Mouse (Mus musculus): Measurements from ENCODE around the gene St7. TPM values are rescaled to one million over a fixed set of nuclear protein-coding genes. Genes with fewer than 3 reads are reported as not detected.

The St7 gene
- polyA plus RNA-seq, 1 experiment: 4.4 TPM

DNA sequence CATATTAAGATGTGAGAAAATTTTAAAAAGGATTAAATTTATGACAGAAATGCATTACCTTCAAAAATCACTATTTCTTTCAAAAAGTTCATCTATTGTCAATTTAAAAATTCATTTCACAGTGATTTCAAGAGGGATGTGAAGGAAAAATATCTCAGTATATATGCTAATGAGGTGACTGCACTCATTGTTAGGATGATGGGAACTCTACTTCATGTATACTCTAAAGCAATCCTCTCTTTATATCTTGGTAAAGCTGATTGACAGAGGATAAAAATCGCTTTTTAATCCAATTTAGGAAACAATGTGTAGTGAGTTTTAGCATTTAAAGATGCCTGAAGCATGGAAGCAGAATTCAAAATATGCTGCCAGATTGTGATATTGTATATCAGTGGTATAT lies 220.6 kb downstream of the St7 start:
- no peak overlapping the region for H3K4me3 ChIP-seq (ENCODE audit: extremely low read depth, insufficient read depth, insufficient read length)
- 94% methylated on average over 1 of the region's 1 CpGs for WGBS

DNA sequence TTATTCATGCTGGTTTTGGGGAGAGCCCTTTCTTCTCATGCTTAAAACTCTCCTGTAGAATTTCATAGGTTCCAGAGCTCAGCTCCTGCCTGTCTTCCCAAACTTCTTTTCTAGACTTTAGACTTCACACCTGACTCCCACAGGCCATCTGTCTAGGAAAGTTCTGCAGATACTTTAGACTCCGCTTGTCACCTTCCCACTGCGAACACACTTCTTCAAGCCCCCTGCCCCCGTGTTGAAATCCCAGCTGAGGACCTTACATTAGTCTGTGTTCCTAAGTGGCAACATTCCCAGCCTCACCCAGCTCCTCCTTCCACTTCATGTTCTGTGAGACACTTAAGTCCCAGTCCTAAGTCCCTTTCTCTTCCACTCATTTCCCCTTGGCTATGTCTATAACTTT lies 221.6 kb downstream of the St7 start:
- 89% methylated on average over 3 of the region's 3 CpGs for WGBS
- Histone ChIP-seq H3K4me3 (ENCODE audit: extremely low read depth, insufficient read depth, insufficient read length) (no peak overlapping the region), H3K27ac (ENCODE audit: insufficient read depth, low read length) (no peak overlapping the region), H3K36me3 (ENCODE audit: control insufficient read depth, insufficient read depth, low read length) (no peaks in the 10 kb centered on the region), H3K4me1 (ENCODE audit: control insufficient read depth, insufficient read depth, insufficient read length) (no peaks in the 10 kb centered on the region), H3K27me3 (ENCODE audit: control insufficient read depth, insufficient read depth, low read length) (no peaks in the 10 kb centered on the region)
- no peak for DNase-seq (ENCODE audit: low read depth in 1 of 2, low spot score in 2 of 2)
- TF ChIP-seq CTCF (IDR thresholded peaks at IDR 0.05; ENCODE audit: extremely low read depth, insufficient read depth, insufficient read length, insufficient replicate concordance) (no peak), POLR2A (IDR thresholded peaks at IDR 0.05; ENCODE audit: low read depth, low read length) (no peak)

More for the DNA sequence above, 220.6 kb downstream of the St7 start:
- Histone ChIP-seq H3K27ac (ENCODE audit: insufficient read depth, low read length) (no peak overlapping the region), H3K36me3 (ENCODE audit: control insufficient read depth, insufficient read depth, low read length) (no peaks in the 10 kb centered on the region), H3K4me1 (ENCODE audit: control insufficient read depth, insufficient read depth, insufficient read length) (no peaks in the 10 kb centered on the region), H3K27me3 (ENCODE audit: control insufficient read depth, insufficient read depth, low read length) (no peaks in the 10 kb centered on the region)
- TF ChIP-seq POLR2A (IDR thresholded peaks at IDR 0.05; ENCODE audit: low read depth, low read length) (no peak), CTCF (IDR thresholded peaks at IDR 0.05; ENCODE audit: extremely low read depth, insufficient read depth, insufficient read length, insufficient replicate concordance) (no peak)
- DNase-seq (ENCODE audit: low read depth in 1 of 2, low spot score in 2 of 2): no peak

DNA sequence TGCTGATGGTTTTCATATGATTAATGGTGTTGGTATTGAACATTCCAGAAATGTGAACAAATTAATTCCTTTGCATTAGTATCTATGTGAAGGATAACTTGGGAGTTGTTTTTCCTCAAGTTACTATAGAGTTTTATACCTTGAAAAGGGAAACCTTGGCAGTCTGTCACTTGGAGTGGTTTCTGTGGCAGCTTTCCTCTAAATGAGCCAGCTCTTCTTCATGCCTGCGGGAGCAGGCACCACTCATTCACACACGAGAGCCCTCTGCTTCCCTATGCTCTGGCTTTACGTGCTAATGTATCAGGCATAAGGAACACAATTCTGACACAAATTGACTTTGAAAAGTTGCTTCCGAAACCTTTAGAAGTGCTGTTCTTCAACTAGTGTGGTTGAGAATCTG lies 224.5 kb downstream of the St7 start:
- no peak for TF ChIP-seq POLR2A (IDR thresholded peaks at IDR 0.05; ENCODE audit: low read depth, low read length)
- no peak for TF ChIP-seq CTCF (IDR thresholded peaks at IDR 0.05; ENCODE audit: extremely low read depth, insufficient read depth, insufficient read length, insufficient replicate concordance)
- DNase-seq (ENCODE audit: low read depth in 1 of 2, low spot score in 2 of 2): no peak

GRCm38 (mm10) chr6:17922180-17922579 lies 229.4 kb downstream of the St7 start:
- 89% methylated on average over 1 of the region's 1 CpGs for WGBS

More for the DNA sequence above, 224.5 kb downstream of the St7 start:
- no peak overlapping the region for H3K27ac ChIP-seq (ENCODE audit: insufficient read depth, low read length)
- no peak overlapping the region for H3K4me3 ChIP-seq (ENCODE audit: extremely low read depth, insufficient read depth, insufficient read length)
- 96% methylated on average over 4 of the region's 4 CpGs for WGBS
- H3K27me3 ChIP-seq (ENCODE audit: control insufficient read depth, insufficient read depth, low read length): no peaks in the 10 kb centered on the region
- no peaks in the 10 kb centered on the region for H3K4me1 ChIP-seq (ENCODE audit: control insufficient read depth, insufficient read depth, insufficient read length)
- H3K36me3 ChIP-seq (ENCODE audit: control insufficient read depth, insufficient read depth, low read length): no peaks in the 10 kb centered on the region

GRCm38 (mm10) chr6:17922967-17923366 lies 230.2 kb downstream of the St7 start:
- no peak for DNase-seq (ENCODE audit: low read depth in 1 of 2, low spot score in 2 of 2)
- Histone ChIP-seq H3K36me3 (ENCODE audit: control insufficient read depth, insufficient read depth, low read length) (no peaks in the 10 kb centered on the region; the same call in 1 of the 2 replicates), H3K27ac (ENCODE audit: insufficient read depth, low read length) (no peak overlapping the region), H3K27me3 (ENCODE audit: control insufficient read depth, insufficient read depth, low read length) (no peaks in the 10 kb centered on the region), H3K4me1 (ENCODE audit: control insufficient read depth, insufficient read depth, insufficient read length) (0 out of 2 replicates have a peak, but pooled peaks cover 4% of the 10 kb centered on the region), H3K4me3 (ENCODE audit: extremely low read depth, insufficient read depth, insufficient read length) (no peak overlapping the region)
- 14% methylated on average over 3 of the region's 3 CpGs for WGBS
- no peak for TF ChIP-seq POLR2A (IDR thresholded peaks at IDR 0.05; ENCODE audit: low read depth, low read length)
- no peak for TF ChIP-seq CTCF (IDR thresholded peaks at IDR 0.05; ENCODE audit: extremely low read depth, insufficient read depth, insufficient read length, insufficient replicate concordance)

More at GRCm38 (mm10) chr6:17922180-17922579, 229.4 kb downstream of the St7 start:
- Histone ChIP-seq H3K4me3 (ENCODE audit: extremely low read depth, insufficient read depth, insufficient read length) (no peak overlapping the region), H3K36me3 (ENCODE audit: control insufficient read depth, insufficient read depth, low read length) (no peaks in the 10 kb centered on the region; the same call in 1 of the 2 replicates), H3K4me1 (ENCODE audit: control insufficient read depth, insufficient read depth, insufficient read length) (0 out of 2 replicates have a peak, but pooled peaks cover 4% of the 10 kb centered on the region), H3K27me3 (ENCODE audit: control insufficient read depth, insufficient read depth, low read length) (no peaks in the 10 kb centered on the region), H3K27ac (ENCODE audit: insufficient read depth, low read length) (no peak overlapping the region)
- DNase-seq (ENCODE audit: low read depth in 1 of 2, low spot score in 2 of 2): no peak
- TF ChIP-seq CTCF (IDR thresholded peaks at IDR 0.05; ENCODE audit: extremely low read depth, insufficient read depth, insufficient read length, insufficient replicate concordance) (no peak), POLR2A (IDR thresholded peaks at IDR 0.05; ENCODE audit: low read depth, low read length) (no peak)

GRCm38 (mm10) chr6:17923370-17923769 lies 230.6 kb downstream of the St7 start:
- Histone ChIP-seq H3K27me3 (ENCODE audit: control insufficient read depth, insufficient read depth, low read length) (no peaks in the 10 kb centered on the region), H3K27ac (ENCODE audit: insufficient read depth, low read length) (no peak overlapping the region), H3K4me1 (ENCODE audit: control insufficient read depth, insufficient read depth, insufficient read length) (0 out of 2 replicates have a peak, but pooled peaks cover 4% of the 10 kb centered on the region), H3K4me3 (ENCODE audit: extremely low read depth, insufficient read depth, insufficient read length) (no peak overlapping the region), H3K36me3 (ENCODE audit: control insufficient read depth, insufficient read depth, low read length) (no peaks in the 10 kb centered on the region; the same call in 1 of the 2 replicates)
- WGBS: 88% methylated on average over 3 of the region's 3 CpGs
- no peak for DNase-seq (ENCODE audit: low read depth in 1 of 2, low spot score in 2 of 2)
- TF ChIP-seq POLR2A (IDR thresholded peaks at IDR 0.05; ENCODE audit: low read depth, low read length) (no peak), CTCF (IDR thresholded peaks at IDR 0.05; ENCODE audit: extremely low read depth, insufficient read depth, insufficient read length, insufficient replicate concordance) (no peak)

DNA sequence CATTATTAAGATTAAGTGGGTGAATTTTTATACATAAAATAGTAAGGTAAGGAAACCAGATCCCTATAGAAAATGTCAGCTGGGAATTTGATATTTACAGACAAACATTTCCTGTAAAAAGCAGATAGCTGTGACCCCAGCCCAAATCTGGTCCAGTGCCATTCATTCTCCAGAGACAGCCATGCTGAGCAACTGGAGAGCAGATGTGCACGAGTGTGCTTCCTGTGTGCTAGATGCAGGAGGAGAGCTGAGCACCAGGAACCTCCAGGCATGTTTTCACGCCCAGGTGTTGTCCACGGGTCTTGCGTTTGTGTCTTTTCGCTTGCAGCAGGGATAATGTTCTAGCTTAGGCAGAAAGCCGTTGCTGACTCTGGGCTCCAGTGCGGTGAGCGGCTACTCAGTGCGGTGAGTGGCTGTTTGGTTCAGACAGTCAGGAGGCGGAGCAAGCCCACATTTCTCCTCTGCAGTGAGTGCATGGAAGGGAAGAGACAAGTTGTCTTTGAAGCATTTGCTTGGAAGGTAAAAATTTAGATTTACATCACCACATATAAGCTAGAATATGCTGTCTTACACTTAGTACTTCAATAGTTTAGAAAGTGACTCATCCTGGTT lies 231.3 kb downstream of the St7 start:
- DNase-seq (ENCODE audit: low read depth in 1 of 2, low spot score in 2 of 2): no peak
- Histone ChIP-seq H3K4me1 (ENCODE audit: control insufficient read depth, insufficient read depth, insufficient read length) (0 out of 2 replicates have a peak, but pooled peaks cover 4% of the 10 kb centered on the region), H3K27ac (ENCODE audit: insufficient read depth, low read length) (no peak overlapping the region), H3K4me3 (ENCODE audit: extremely low read depth, insufficient read depth, insufficient read length) (no peak overlapping the region), H3K36me3 (ENCODE audit: control insufficient read depth, insufficient read depth, low read length) (no peaks in the 10 kb centered on the region; the same call in 1 of the 2 replicates), H3K27me3 (ENCODE audit: control insufficient read depth, insufficient read depth, low read length) (no peaks in the 10 kb centered on the region)
- 89% methylated on average over 10 of the region's 10 CpGs for WGBS
- TF ChIP-seq POLR2A (IDR thresholded peaks at IDR 0.05; ENCODE audit: low read depth, low read length): no peak
- TF ChIP-seq CTCF (IDR thresholded peaks at IDR 0.05; ENCODE audit: extremely low read depth, insufficient read depth, insufficient read length, insufficient replicate concordance): no peak
